Mouse (Mus musculus): Measurements from ENCODE around the gene Slc2a4.

DNA sequence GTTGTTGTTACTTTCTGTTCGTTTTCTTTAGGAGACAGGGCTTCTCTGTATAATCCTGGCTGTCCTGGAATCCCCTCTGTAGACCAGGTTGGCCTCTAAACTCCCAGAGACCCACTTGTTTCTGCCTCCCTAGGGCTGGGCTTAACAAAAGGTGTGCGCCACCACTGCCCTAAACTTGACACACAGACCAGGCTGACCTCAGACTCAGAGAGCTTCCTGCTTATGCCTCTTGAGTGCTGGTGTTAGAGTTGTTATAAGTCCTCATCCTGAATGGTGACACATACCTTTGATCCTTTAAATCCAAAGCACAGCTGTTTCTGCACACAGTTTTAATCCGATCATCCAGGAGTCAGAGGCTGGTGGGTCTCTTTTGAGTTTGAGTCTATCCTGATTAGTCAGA lies 44.9 kb upstream of the Slc2a4 start:
- TF ChIP-seq CTCF (IDR thresholded peaks at IDR 0.05; ENCODE audit: low read depth, low read length), result no peak
- TF ChIP-seq POLR2A (IDR thresholded peaks at IDR 0.05; ENCODE audit: borderline replicate concordance, low read depth, low read length), result no peak
